Mouse (Mus musculus): ENCODE data around the gene Ftsj1.
A peak's percentile ranks its signal among the peaks of the same experiment; 100 is the strongest.

DNA sequence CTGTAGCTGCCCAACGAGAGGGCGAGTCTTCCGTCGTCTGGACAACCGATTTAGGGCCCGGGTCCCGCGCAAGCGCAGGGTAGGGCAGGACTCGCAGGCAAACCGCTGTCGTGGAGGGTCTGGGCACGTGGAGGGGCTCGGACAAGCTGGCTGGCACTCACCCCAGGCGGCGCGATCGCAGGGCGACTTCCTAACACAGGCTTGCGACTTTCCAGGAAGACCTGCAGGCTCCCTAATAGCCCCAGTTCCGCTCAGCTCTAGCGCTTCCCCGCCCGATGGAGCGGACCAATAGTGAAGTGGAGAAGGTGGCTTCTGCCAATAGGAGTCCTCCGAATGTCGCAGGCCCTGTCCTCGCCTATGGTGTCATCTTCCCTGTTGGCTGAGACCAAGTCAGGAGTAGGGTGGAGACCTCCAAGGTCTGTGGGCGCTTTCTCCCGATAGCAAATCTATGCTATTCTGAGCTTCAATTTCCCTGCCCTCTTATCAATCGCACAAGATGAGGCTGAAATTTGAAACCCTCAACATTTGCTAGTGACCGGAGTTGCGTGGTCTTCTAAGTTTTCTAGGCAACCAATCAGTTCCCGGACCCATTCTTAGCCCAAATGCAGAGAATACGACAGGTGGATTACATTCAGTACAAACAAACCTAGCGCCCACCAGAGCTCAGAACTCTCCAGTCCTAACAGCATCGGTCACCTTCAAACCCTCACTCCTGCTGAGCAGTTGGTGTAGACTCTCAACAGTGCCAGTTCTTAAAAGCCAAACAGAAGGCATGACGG, 59.4 kb downstream of the Ftsj1 start:
- TF ChIP-seq E2F4 (IDR thresholded peaks at IDR 0.05; ENCODE audit: borderline replicate concordance, low read depth, low read length) (peak; percentile 53; the same call in 1 of the 2 replicates), CTCF (IDR thresholded peaks at IDR 0.05 in 2 of 3, conservative IDR thresholded peaks at IDR 0.05 in 1 of 3; ENCODE audit: control insufficient read depth in 1 of 3, insufficient read depth in 1 of 3, low read depth in 2 of 3, low read length in 3 of 3, poor library complexity in 1 of 3, severe bottlenecking in 1 of 3) (no peak), ETS1 (IDR thresholded peaks at IDR 0.05; ENCODE audit: low read depth, low read length) (peak; percentile 60; the same call in 1 of the 2 replicates), GATA1 (IDR thresholded peaks at IDR 0.05; ENCODE audit: low read depth, low read length) (peak; percentile 72), NELFE (IDR thresholded peaks at IDR 0.05; ENCODE audit: low read depth, low read length) (peak; percentile 92)
